In genomic region chr14:21741786-21742185, GRCm38 (mm10) we compare ENCODE assay signal across 8 mouse cellular contexts. TPM values are rescaled to one million over a fixed set of nuclear protein-coding genes. Genes with fewer than 3 reads are reported as not detected.
DNase-seq lines count a peak whose midpoint lies in the region; ATAC-seq and TF ChIP-seq lines count a peak whose summit lies in the region.

No protein-coding gene starts in this region.

- H3K9ac ChIP-seq in embryonic facial prominence, embryonic 13.5 days, result no peak overlapping the region
- H3K9ac ChIP-seq in limb, embryonic 12.5 days (replicated peaks), result no peak overlapping the region
- H3K9ac ChIP-seq in midbrain, embryonic 15.5 days, result no peak overlapping the region

- TF ChIP-seq CTCF in kidney, adult 2 months (conservative IDR thresholded peaks at IDR 0.05; ENCODE audit: insufficient read depth, insufficient read length, low read depth, low read length), result peak; percentile 94

- TF ChIP-seq POLR2A in kidney, adult 2 months (IDR thresholded peaks at IDR 0.05; ENCODE audit: low read depth, low read length), result no peak

- no peak overlapping the region for H3K4me3 ChIP-seq in embryonic facial prominence, embryonic 13.5 days
- H3K4me3 ChIP-seq in kidney, adult 2 months (ENCODE audit: insufficient read depth, low read depth, low read length), result no peak overlapping the region
- no peak overlapping the region for H3K4me3 ChIP-seq in limb, embryonic 12.5 days (replicated peaks)
- H3K4me3 ChIP-seq in midbrain, embryonic 15.5 days, result no peak overlapping the region

- no peak overlapping the region for H3K4me2 ChIP-seq in embryonic facial prominence, embryonic 13.5 days
- H3K4me2 ChIP-seq in limb, embryonic 12.5 days, result no peak overlapping the region
- no peak overlapping the region for H3K4me2 ChIP-seq in midbrain, embryonic 15.5 days

- H3K4me1 ChIP-seq in embryonic facial prominence, embryonic 13.5 days, result 0 out of 2 replicates have a peak, but pooled peaks cover 3% of the 10 kb centered on the region
- H3K4me1 ChIP-seq in kidney, adult 2 months (ENCODE audit: control insufficient read depth, insufficient read depth, low read length), result no peaks in the 10 kb centered on the region
- peaks cover 6% of the 10 kb centered on the region; the same call in 1 of the 2 replicates for H3K4me1 ChIP-seq in limb, embryonic 12.5 days (replicated peaks)
- no peaks in the 10 kb centered on the region for H3K4me1 ChIP-seq in midbrain, embryonic 15.5 days

- DNase-seq in A20 (ENCODE audit: low read depth, low spot score), result peak; percentile 61
- DNase-seq in adrenal gland, postnatal 36 days, result peak; percentile 85 to 86
- DNase-seq in heart, adult 8-10 months (ENCODE audit: low spot score), result peak; percentile 79
- peak; percentile 74 for DNase-seq in kidney, adult 2 months
- peak; percentile 56 for DNase-seq in spleen, adult 12 weeks (ENCODE audit: low spot score)

- 12% methylated on average over 4 of the region's 4 CpGs for WGBS in embryonic facial prominence, embryonic 13.5 days
- 16% methylated on average over 4 of the region's 4 CpGs for WGBS in kidney, adult 2 months
- 13% methylated on average over 4 of the region's 4 CpGs for WGBS in limb, embryonic 12.5 days
- WGBS in midbrain, embryonic 15.5 days, result 7% methylated on average over 4 of the region's 4 CpGs

- H3K36me3 ChIP-seq in embryonic facial prominence, embryonic 13.5 days, result no peaks in the 10 kb centered on the region
- no peaks in the 10 kb centered on the region for H3K36me3 ChIP-seq in kidney, adult 2 months (ENCODE audit: control insufficient read depth, insufficient read depth, low read length)
- no peaks in the 10 kb centered on the region for H3K36me3 ChIP-seq in limb, embryonic 12.5 days
- no peaks in the 10 kb centered on the region for H3K36me3 ChIP-seq in midbrain, embryonic 15.5 days (replicated peaks)

- no peaks in the 10 kb centered on the region for H3K9me3 ChIP-seq in embryonic facial prominence, embryonic 13.5 days
- no peaks in the 10 kb centered on the region for H3K9me3 ChIP-seq in limb, embryonic 12.5 days
- no peaks in the 10 kb centered on the region for H3K9me3 ChIP-seq in midbrain, embryonic 15.5 days

- ATAC-seq in embryonic facial prominence, embryonic 13.5 days (ENCODE audit: insufficient number of reproducible peaks, insufficient read depth, low FRiP score, low TSS enrichment, low read depth), result peak; percentile 75
- peak; percentile 71 for ATAC-seq in limb, embryonic 12.5 days (ENCODE audit: insufficient number of reproducible peaks, insufficient read depth, low FRiP score, low TSS enrichment, low read depth)
- peak; percentile 88 for ATAC-seq in midbrain, embryonic 15.5 days (replicated peaks)

- H3K27me3 ChIP-seq in embryonic facial prominence, embryonic 13.5 days, result peaks cover 11% of the 10 kb centered on the region
- H3K27me3 ChIP-seq in kidney, adult 2 months (replicated peaks; ENCODE audit: control insufficient read depth, insufficient read depth, low read length), result no peaks in the 10 kb centered on the region
- H3K27me3 ChIP-seq in limb, embryonic 12.5 days, result no peaks in the 10 kb centered on the region; the same call in 1 of the 2 replicates
- H3K27me3 ChIP-seq in midbrain, embryonic 15.5 days (replicated peaks), result no peaks in the 10 kb centered on the region

- H3K27ac ChIP-seq in embryonic facial prominence, embryonic 13.5 days, result no peak overlapping the region
- H3K27ac ChIP-seq in kidney, adult 2 months (ENCODE audit: insufficient read depth, low read depth, low read length), result no peak overlapping the region
- H3K27ac ChIP-seq in limb, embryonic 12.5 days, result no peak overlapping the region
- H3K27ac ChIP-seq in midbrain, embryonic 15.5 days, result no peak overlapping the region

RNA-seq across cellular contexts. Expression of gene Samd8, which starts 8.5 kb away (rescaled TPM):
- 10 to 100 TPM; 49.9 to 60.7 TPM for total RNA-seq in adrenal gland, postnatal 36 days (2021)
- polyA plus RNA-seq in embryonic facial prominence, embryonic 13.5 days (2015; fragmentation: Nextera tagmentation; extraction: Ambion mirVana), result 12.1 and 13.2 TPM in 2 replicates
- 10 to 100 TPM; 29.6 to 38.3 (median 33.6) TPM for total RNA-seq in heart, adult 8-10 months (2022)
- polyA plus RNA-seq in kidney, adult 2 months (2012; rRNA removed), result 21.1 and 23.9 TPM in 2 replicates
- 10.4 and 11.7 TPM in 2 replicates for polyA plus RNA-seq in limb, embryonic 12.5 days (2016; fragmentation: Nextera tagmentation; extraction: Ambion mirVana)
- polyA plus RNA-seq in midbrain, embryonic 15.5 days (2015; fragmentation: Nextera tagmentation; extraction: Ambion mirVana), result 22.2 and 22.5 TPM in 2 replicates

RNA-seq across cellular contexts. Expression of gene Dusp13, which starts 9.2 kb away (rescaled TPM):
- under 1 TPM; 0.33 to 0.63 TPM for total RNA-seq in adrenal gland, postnatal 36 days (2021)
- polyA plus RNA-seq in embryonic facial prominence, embryonic 13.5 days (2015; fragmentation: Nextera tagmentation; extraction: Ambion mirVana), result 0.34 and 0.51 TPM in 2 replicates
- 1 to 10 TPM; 1.4 to 3.6 (median 2.5) TPM for total RNA-seq in heart, adult 8-10 months (2022)
- polyA plus RNA-seq in kidney, adult 2 months (2012; rRNA removed), result 1.1 and 1.8 TPM in 2 replicates
- polyA plus RNA-seq in limb, embryonic 12.5 days (2016; fragmentation: Nextera tagmentation; extraction: Ambion mirVana), result not detected in 2 replicates
- polyA plus RNA-seq in midbrain, embryonic 15.5 days (2015; fragmentation: Nextera tagmentation; extraction: Ambion mirVana), result not detected in 2 replicates

RNA-seq across cellular contexts. Expression of gene Dupd1, which starts 27.4 kb away (rescaled TPM):
- total RNA-seq in adrenal gland, postnatal 36 days (2021), result 1 to 10 TPM in 1 of 2 experiments, under 1 TPM in 1; 0.23 to 1.2 TPM
- polyA plus RNA-seq in embryonic facial prominence, embryonic 13.5 days (2015; fragmentation: Nextera tagmentation; extraction: Ambion mirVana), result 0.31 TPM in 1 of 2 replicates, not detected in the other
- total RNA-seq in heart, adult 8-10 months (2022), result under 1 TPM in 2 of 4 experiments, not detected in 2; 0.37 to 0.47 TPM
- polyA plus RNA-seq in kidney, adult 2 months (2012; rRNA removed), result 0.11 and 0.52 TPM in 2 replicates
- 0.44 and 0.49 TPM in 2 replicates for polyA plus RNA-seq in limb, embryonic 12.5 days (2016; fragmentation: Nextera tagmentation; extraction: Ambion mirVana)
- polyA plus RNA-seq in midbrain, embryonic 15.5 days (2015; fragmentation: Nextera tagmentation; extraction: Ambion mirVana), result 0.15 TPM in 1 of 2 replicates, not detected in the other
